8 mouse cellular contexts compared by ENCODE assay signal in genomic region chr2:65121435-65121834, GRCm38 (mm10).
A peak's percentile ranks its signal among the peaks of the same experiment; 100 is the strongest.
DNase-seq lines count a peak whose midpoint lies in the region; ATAC-seq and TF ChIP-seq lines count a peak whose summit lies in the region.

No protein-coding gene starts in this region.

- TF ChIP-seq CTCF in gastrocnemius, adult 2 months (IDR thresholded peaks at IDR 0.05), result peak; percentile 86

- intact Hi-C loops in gastrocnemius, adult 2 months (cut with DNase I), result loop anchor here (2.0 kb wide), 2 partner anchors 99 to 155 kb away; no protein-coding TSS in a partner anchor
- intact Hi-C loops in left cerebral cortex, postnatal 25 days (cut with DNase I), result loop anchor here (1.0 to 5.0 kb wide), 2 partner anchors 99 to 156 kb away; partner anchors contain the start of gene Grb14

- 0 out of 2 replicates have a peak, but pooled peaks have one; percentile 45 for ATAC-seq in common myeloid progenitor, adult 5-6 weeks (replicated peaks; ENCODE audit: low read depth, poor library complexity, severe bottlenecking)

- H3K27ac ChIP-seq in gastrocnemius, adult 2 months, result no peak overlapping the region

- peak; percentile 30 for DNase-seq in gastrocnemius, adult 2 months
- no peak for DNase-seq in gastrocnemius, postnatal 25 days
- peak; percentile 54 to 70 for DNase-seq in right cerebral cortex, adult 2 months (ENCODE audit: low spot score in 2 of 2)
- DNase-seq in right cerebral cortex, postnatal 25 days, result no peak
- DNase-seq in left cerebral cortex, postnatal 25 days (ENCODE audit: low spot score in 2 of 2), result peak; percentile 44 to 45
- peak; percentile 27 for DNase-seq in thymus, postnatal 14 days
- no peak for DNase-seq in ovary, postnatal 36 days (ENCODE audit: low spot score)

- no peak overlapping the region for H3K4me3 ChIP-seq in gastrocnemius, adult 2 months

Comparison
In these comparisons a context has a peak if more than half of its experiments do, and no peak if none do; other contexts are left out.
1. DNase-seq: peak in gastrocnemius, adult 2 months (single experiment), right cerebral cortex, adult 2 months (2 of 2), left cerebral cortex, postnatal 25 days (2 of 2) and thymus, postnatal 14 days (single experiment); none in gastrocnemius, postnatal 25 days (single experiment), right cerebral cortex, postnatal 25 days (single experiment) and ovary, postnatal 36 days (single experiment).